Mouse (Mus musculus) small intestine, adult 2 months (tissue): ENCODE data around the gene Krt87.

Experiments
- CTCF ChIP-seq: fragments of 200-500 bp; IDR thresholded peaks from 2 replicates; pipeline ENCODE4 v1.5.1; 2012; ENCODE audit warnings: low read depth, mild to moderate bottlenecking, control low read depth, inconsistent platforms, low read length, moderate library complexity, mixed read lengths; ENCODE audit not compliant: insufficient replicate concordance, insufficient read length; ENCODE audit errors: extremely low read depth
- POLR2A ChIP-seq: fragments of 200-500 bp; IDR thresholded peaks from 2 replicates; pipeline ENCODE4 v1.6.1; 2012; ENCODE audit warnings: low read depth, mild to moderate bottlenecking, control low read depth, inconsistent platforms, low read length, moderate library complexity

- TF ChIP-seq CTCF (no peak), POLR2A (no peak)
These were observed 43.5 kb upstream of the Krt87 start for GRCm38 (mm10) chr15:101482056-101482455.
